Mouse (Mus musculus) MEL (cell line): ENCODE measurements around the gene Rhbdl1.
A peak's percentile ranks its signal among the peaks of the same experiment; 100 is the strongest.

Experiments used
- CHD2 ChIP-seq: IDR thresholded peaks from 2 replicates; pipeline ENCODE4 v1.6.1; 2011; ENCODE audit warnings: low read length, improper control_type of control experiment
- CTCF ChIP-seq, 3 experiments: IDR thresholded peaks in 2 of 3; conservative IDR thresholded peaks in 1 of 3; 2 replicates each; pipeline ENCODE4 v1.5.1; 2011 to 2012; ENCODE audit warnings: low read length in 3 of 3, low read depth in 2 of 3, mild to moderate bottlenecking in 2 of 3, improper control_type of control experiment in 1 of 3, inconsistent platforms in 1 of 3, mixed read lengths in 1 of 3, moderate library complexity in 1 of 3; ENCODE audit not compliant: control insufficient read depth in 1 of 3, insufficient read depth in 1 of 3, poor library complexity in 1 of 3, severe bottlenecking in 1 of 3
- ETS1 ChIP-seq: IDR thresholded peaks from 2 replicates; pipeline ENCODE4 v1.6.1; 2012; ENCODE audit warnings: low read depth, mild to moderate bottlenecking, inconsistent platforms, low read length, improper control_type of control experiment, moderate library complexity
- GATA1 ChIP-seq: IDR thresholded peaks from 2 replicates; pipeline ENCODE4 v1.6.1; 2011; ENCODE audit warnings: low read depth, low read length, improper control_type of control experiment
- MAFK ChIP-seq: IDR thresholded peaks from 2 replicates; pipeline ENCODE4 v1.6.1; 2011; ENCODE audit warnings: low read depth, mild to moderate bottlenecking, low read length, improper control_type of control experiment, borderline replicate concordance
- MAX ChIP-seq: IDR thresholded peaks from 2 replicates; pipeline ENCODE4 v1.6.1; 2011; ENCODE audit warnings: low read length, improper control_type of control experiment
- MAZ ChIP-seq: IDR thresholded peaks from 2 replicates; pipeline ENCODE4 v1.6.1; 2012; ENCODE audit warnings: low read depth, mild to moderate bottlenecking, inconsistent platforms, low read length, improper control_type of control experiment
- MYC ChIP-seq: IDR thresholded peaks from 2 replicates; pipeline ENCODE4 v1.6.1; 2011; ENCODE audit warnings: low read depth, mild to moderate bottlenecking, low read length, improper control_type of control experiment, moderate library complexity
- POLR2A ChIP-seq, 2 experiments: IDR thresholded peaks; 2 replicates each; pipeline ENCODE4 v1.6.1; 2011 to 2012; ENCODE audit warnings: low read length in 2 of 2, mild to moderate bottlenecking in 2 of 2, control low read depth in 1 of 2, improper control_type of control experiment in 1 of 2, low read depth in 1 of 2, moderate library complexity in 1 of 2; ENCODE audit not compliant: control insufficient read depth in 1 of 2, insufficient read depth in 1 of 2, poor library complexity in 1 of 2
- TBP ChIP-seq: IDR thresholded peaks from 2 replicates; pipeline ENCODE4 v1.8.0; 2011; ENCODE audit warnings: low read depth, low read length, improper control_type of control experiment
- USF1 ChIP-seq: IDR thresholded peaks from 2 replicates; pipeline ENCODE4 v1.6.1; 2014; ENCODE audit warnings: low read depth, mild to moderate bottlenecking, inconsistent platforms, low read length, improper control_type of control experiment, moderate library complexity
- ZMIZ1 ChIP-seq: IDR thresholded peaks from 2 replicates; pipeline ENCODE4 v1.6.1; 2012; ENCODE audit warnings: low read depth, mild to moderate bottlenecking, inconsistent platforms, low read length, improper control_type of control experiment, moderate library complexity

GRCm38 (mm10) chr17:25860832-25861703 is 24.0 kb upstream of the Rhbdl1 start, which contains the start of gene Wdr90:
- TF ChIP-seq USF1 = 0 out of 2 replicates have a peak, but pooled peaks have one; percentile 36
- peak; percentile 70 to 89 for TF ChIP-seq POLR2A (IDR thresholded peaks at IDR 0.05; ENCODE audit: control insufficient read depth in 1 of 2, insufficient read depth in 1 of 2, low read depth in 1 of 2, low read length in 2 of 2, poor library complexity in 1 of 2)
- TF ChIP-seq GATA1 = no peak
- TF ChIP-seq MAZ = no peak
- 0 out of 6 replicates have a peak, but pooled peaks of 1 of the 3 experiments have one; percentile 14 for TF ChIP-seq CTCF (IDR thresholded peaks at IDR 0.05 in 2 of 3, conservative IDR thresholded peaks at IDR 0.05 in 1 of 3; ENCODE audit: control insufficient read depth in 1 of 3, insufficient read depth in 1 of 3, low read depth in 2 of 3, low read length in 3 of 3, poor library complexity in 1 of 3, severe bottlenecking in 1 of 3)
- TF ChIP-seq MYC = peak; percentile 79; the same call in 1 of the 2 replicates
- peak; percentile 41; the same call in 1 of the 2 replicates for TF ChIP-seq TBP
- no peak; the same call in 1 of the 2 replicates for TF ChIP-seq ZMIZ1
- peak; percentile 83 for TF ChIP-seq MAX
- peak; percentile 77 for TF ChIP-seq ETS1
- TF ChIP-seq CHD2 = no peak
- no peak for TF ChIP-seq MAFK
